Mouse (Mus musculus) T-helper 17 cell (primary cell): ENCODE results near the gene Foxf1.

Source experiments
- in situ Hi-C, 2 experiments: fragments of 300-600 bp; cut with MboI, MseI; formaldehyde crosslinking; loops; 1 replicate in 1 of 2; 2 replicates in 1 of 2; pipeline ENCODE4 v1.15.1; 2025; ENCODE audit warnings: high pct_unique_total_duplicates in 2 of 2

Gene Foxf1

DNA sequence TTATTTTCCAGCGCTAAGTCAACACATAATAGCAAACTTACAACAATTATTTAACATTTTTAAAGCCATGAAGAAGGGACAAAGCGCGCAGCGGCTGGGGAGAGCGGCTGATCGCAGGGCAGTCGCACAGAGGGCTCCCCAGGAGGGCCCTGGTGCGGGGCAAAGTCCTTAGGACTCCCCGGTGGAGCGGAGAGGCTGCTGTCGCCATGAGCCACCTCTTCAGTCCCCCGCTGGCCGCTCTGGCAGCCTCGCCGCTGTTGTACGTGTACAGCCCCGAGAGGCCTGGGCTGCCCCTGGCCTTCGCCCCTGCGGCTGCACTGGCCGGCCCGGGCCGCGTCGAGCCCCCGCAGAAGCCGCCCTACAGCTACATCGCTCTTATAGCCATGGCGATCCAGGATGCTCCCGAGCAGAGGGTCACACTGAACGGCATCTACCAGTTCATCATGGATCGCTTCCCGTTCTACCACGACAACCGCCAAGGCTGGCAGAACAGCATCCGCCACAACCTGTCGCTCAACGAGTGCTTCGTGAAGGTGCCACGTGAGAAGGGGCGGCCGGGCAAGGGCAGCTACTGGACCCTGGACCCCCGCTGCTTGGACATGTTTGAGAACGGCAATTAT is 43.7 kb downstream of the Foxf1 start, which contains the start of gene Foxl1:
Foxl1 (plus strand) TSS at position 185 of the 620 bp plus-strand sequence.
- in situ Hi-C loops: no loop called here

DNA sequence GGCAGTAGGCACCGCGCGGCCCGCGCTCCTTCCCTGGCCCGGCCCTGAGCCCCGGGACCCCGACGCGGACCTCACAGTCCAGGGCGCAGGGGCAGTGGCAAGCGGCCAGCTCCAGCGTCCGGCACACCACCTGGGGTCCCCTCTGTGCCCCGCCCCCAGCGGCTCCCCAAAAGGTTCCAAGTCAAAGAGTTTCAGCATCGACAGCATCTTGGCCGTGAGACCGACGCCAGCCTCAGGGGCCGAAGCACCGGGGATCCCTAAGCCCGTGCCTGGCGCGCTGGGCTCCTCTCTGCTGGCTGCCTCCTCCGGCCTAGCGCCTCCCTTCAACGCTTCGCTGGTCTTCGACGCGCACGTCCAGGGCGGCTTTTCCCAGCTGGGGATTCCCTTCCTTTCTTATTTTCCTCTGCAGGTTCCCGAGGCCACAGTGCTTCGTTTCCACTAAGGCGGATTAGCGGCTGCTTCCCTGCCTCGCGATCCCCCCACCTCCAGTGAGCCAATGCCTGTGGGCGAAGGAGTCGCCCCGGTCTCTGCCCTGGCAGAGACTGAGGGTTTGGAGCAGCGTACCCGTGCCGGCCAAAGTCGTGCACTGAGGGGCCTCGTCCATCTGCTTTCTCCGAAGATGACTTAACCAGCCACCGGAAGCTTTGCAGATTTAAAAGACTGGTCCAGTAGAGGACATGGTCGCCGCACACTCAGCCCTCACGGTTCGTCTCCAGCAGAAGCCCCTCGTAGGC is 44.5 kb downstream of the Foxf1 start:
- in situ Hi-C loops: no loop called here

DNA sequence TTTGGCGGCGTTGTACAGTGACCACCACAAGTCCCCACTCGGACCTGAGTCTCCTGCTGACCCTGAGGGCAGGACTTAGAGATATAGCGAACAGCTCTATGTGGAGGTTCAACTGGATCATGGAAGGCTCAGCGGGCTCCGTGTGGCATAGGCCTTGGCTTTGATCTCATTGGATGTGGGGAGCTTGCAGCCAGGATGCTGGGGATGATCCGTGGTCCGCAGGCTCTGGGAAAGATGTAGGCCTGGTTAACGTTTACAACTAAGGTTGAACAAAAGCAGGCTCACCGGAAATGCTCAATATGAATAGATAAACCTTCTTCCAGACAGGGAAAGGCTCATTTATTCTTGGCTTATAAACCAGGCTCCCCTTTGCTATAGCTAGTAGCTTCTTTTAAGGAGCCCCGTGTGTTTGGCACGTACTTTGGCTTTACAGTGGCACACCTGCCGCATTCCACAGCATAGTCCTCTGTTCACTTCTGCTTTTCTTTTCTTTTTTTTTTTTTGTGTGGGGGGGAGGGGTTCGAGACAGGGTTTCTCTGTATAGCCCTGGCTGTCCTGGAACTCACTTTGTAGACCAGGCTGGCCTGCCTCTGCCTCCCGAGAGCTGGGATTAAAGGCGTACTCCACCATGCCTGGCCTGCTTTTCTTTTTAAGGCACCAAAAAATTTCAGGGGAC is 45.2 kb downstream of the Foxf1 start:
- in situ Hi-C loops: no loop called here

DNA sequence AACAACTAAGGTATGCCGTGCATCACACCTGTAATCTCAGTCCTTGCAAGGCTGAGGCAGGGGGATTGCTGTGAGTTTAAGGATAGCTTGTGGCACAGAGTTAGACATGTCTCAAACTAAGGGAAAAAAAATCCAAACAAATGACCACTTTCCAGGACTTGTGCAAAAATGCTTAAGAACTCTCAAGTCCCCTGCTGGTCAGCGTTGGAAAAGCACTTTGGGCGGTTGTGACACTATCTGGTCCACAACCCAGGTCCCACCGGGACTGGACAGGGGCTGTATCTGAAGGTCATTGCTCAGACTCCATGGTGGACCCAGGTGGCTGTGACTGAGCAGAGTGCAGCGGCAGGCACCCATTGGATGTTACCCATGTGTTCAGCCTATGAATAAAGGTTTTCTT is 46.3 kb downstream of the Foxf1 start:
- in situ Hi-C loops: no loop called here

DNA sequence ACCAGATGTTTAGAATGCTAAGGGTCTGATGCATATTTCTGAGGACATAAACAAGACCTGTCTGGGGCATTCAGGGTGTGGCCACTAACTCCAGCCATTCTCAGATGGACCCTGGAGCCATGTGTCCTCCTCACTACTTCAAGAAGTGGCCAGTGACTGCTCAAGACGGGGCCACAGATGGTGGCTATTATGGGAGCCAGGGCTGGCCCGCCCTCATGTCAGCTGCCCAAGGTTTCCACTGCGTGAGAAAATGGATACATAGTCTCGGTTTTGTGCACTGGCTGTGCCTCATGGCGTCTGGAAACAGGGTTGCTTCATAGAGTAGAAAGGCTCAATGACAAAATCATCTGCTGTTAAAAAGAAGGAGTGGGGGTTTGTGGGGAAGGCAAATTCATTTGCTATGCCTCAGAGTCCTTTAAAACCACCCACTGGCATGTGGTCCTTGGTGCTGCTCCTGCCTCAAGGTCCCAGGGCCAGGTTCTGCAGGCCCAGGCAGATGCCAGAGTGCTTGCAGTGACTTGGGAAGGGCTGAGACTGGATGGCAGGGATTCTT is 48.9 kb downstream of the Foxf1 start:
- in situ Hi-C loops: no loop called here

DNA sequence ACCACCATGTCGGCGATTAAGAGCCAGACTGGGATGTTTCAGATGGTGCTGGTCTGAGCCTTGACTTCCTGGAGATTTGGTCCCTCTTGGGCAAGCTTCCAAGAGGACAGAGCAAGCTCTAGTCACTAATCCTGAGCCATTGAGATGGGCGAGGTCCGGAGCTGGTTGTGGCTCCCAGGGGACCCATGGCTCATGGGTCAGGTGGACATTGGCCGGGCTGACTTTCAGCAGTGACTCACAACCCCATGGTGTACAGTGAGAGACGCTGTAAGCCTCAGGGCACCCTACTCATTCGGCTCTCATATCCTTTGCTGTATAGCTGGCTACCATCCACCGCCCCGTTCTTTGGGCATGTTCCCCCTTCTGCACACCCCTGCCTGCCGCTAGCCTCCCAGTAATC is 49.9 kb downstream of the Foxf1 start:
- in situ Hi-C loops: no loop called here

DNA sequence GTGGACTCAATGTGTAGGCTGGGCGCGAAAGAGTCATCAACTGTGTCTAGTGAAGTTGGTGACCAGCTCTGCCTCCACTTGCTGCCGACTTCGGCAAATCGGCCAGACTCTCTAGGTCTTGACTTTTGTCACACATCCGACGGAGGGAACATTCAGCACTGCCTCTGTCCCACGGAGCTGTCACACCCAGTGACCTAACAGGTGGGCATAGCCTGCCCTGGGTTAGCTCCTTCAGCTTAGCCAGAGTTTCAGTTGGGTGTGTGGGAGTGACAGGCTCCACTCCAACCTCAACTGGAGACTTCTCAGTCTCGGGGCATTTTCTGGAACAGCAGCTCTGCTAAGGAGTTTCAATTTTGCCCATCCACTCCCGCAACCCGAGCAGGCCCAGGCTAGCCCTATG is 50.3 kb downstream of the Foxf1 start:
- in situ Hi-C loops: no loop called here

DNA sequence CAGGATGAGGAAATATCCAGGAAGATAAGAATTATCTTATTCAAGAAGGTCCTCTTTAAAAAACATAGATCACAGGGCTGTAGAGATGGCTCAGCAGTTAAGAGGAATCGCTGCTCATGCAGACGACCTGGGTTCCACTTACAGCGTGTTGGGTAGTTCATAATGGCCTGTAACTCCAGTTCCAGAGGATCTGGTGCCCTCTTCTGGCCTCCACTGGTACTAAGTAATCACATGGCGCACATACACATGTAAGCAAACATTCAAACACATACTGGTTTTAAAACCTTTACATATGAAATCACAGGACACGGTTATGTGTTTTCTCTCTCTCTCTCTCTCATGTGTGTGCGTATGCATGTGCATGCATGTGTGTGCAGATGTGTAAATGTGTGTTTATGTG is 52.7 kb downstream of the Foxf1 start:
- in situ Hi-C loops: no loop called here
